Mouse (Mus musculus): ENCODE measurements at regions not wholly inside any gene's neighbourhood (a gene's known extent, or its start where the extent isn't known, plus 50 kb on each side); places are given as distances from the start of the nearest gene placed in this dataset.
A peak's percentile ranks its signal among the peaks of the same experiment; 100 is the strongest.
"Not testable (repeated sequence)": the region's sequence is repeated elsewhere in the genome, so short reads cannot be mapped to it uniquely, and the experiment has no call there.

- no peak for ATAC-seq
- no peak overlapping the region for H3K4me2 ChIP-seq (ENCODE audit: low read length)
- no peak overlapping the region for H3K27ac ChIP-seq (ENCODE audit: low read depth, low read length)
- H3K27me3 ChIP-seq (replicated peaks; ENCODE audit: control insufficient read depth, insufficient read depth, low read length) = no peaks in the 10 kb centered on the region
- no peaks in the 10 kb centered on the region for H3K4me1 ChIP-seq (ENCODE audit: control insufficient read depth, insufficient read depth, low read depth, low read length)
- no peak overlapping the region for H3K9ac ChIP-seq (ENCODE audit: low read depth, low read length)
- no peak overlapping the region for H3K4me3 ChIP-seq (ENCODE audit: low read length)
- H3K9me3 ChIP-seq (ENCODE audit: control insufficient read depth, low read length) = no peaks in the 10 kb centered on the region
- WGBS = 84% methylated on average over 5 of the region's 5 CpGs
- no peaks in the 10 kb centered on the region for H3K36me3 ChIP-seq (ENCODE audit: control insufficient read depth, insufficient read depth, low read length)
Observed at GRCm38 (mm10) chrX:94785983-94786382, 61.6 kb downstream of the Zxdb start.

GRCm38 (mm10) chrX:94788331-94788920, 64.1 kb downstream of the Zxdb start:
- 79% methylated on average over 3 of the region's 3 CpGs for WGBS
- H3K4me3 ChIP-seq (ENCODE audit: low read length) = no peak overlapping the region
- H3K9me3 ChIP-seq (ENCODE audit: control insufficient read depth, low read length) = no peaks in the 10 kb centered on the region
- no peak overlapping the region for H3K9ac ChIP-seq (ENCODE audit: low read depth, low read length)
- no peaks in the 10 kb centered on the region; the same call in 1 of the 2 replicates for H3K36me3 ChIP-seq (ENCODE audit: control insufficient read depth, insufficient read depth, low read length)
- H3K27me3 ChIP-seq (replicated peaks; ENCODE audit: control insufficient read depth, insufficient read depth, low read length) = no peaks in the 10 kb centered on the region
- no peaks in the 10 kb centered on the region for H3K4me1 ChIP-seq (ENCODE audit: control insufficient read depth, insufficient read depth, low read depth, low read length)
- no peak overlapping the region for H3K4me2 ChIP-seq (ENCODE audit: low read length)
- no peak for ATAC-seq
- H3K27ac ChIP-seq (ENCODE audit: low read depth, low read length) = no peak overlapping the region

DNA sequence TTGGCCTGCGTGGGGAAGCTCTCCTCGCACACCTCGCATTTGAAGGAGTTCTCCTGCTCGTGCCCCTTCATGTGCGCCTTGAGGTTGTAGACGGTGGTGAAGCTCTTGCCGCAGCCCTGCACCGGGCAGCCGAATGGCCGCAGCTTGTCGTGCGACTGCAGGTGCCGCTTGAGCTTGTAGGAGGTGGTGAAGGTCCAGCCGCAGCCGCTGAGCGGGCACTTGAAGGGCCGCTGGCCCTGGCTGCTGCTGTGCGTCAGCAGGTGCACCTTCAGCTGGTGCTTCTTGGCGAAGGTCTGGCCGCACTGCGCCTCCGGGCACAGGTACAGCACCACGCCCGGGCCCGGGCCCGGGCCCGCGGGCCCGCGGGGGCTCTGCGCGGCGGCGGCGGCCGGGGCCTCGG, 72.5 kb downstream of the Zxdb start:
- peak; percentile 51 for ATAC-seq
- not testable (repeated sequence) for H3K27ac ChIP-seq (ENCODE audit: low read depth, low read length); H3K27me3 ChIP-seq (replicated peaks; ENCODE audit: control insufficient read depth, insufficient read depth, low read length)

GRCm38 (mm10) chrX:94797348-94798182, 73.2 kb downstream of the Zxdb start:
- not testable (repeated sequence) for H3K36me3 ChIP-seq (ENCODE audit: control insufficient read depth, insufficient read depth, low read length); H3K4me1 ChIP-seq (ENCODE audit: control insufficient read depth, insufficient read depth, low read depth, low read length); H3K9me3 ChIP-seq (ENCODE audit: control insufficient read depth, low read length); H3K4me2 ChIP-seq (ENCODE audit: low read length); H3K27me3 ChIP-seq (replicated peaks; ENCODE audit: control insufficient read depth, insufficient read depth, low read length); H3K4me3 ChIP-seq (ENCODE audit: low read length); H3K9ac ChIP-seq (ENCODE audit: low read depth, low read length); H3K27ac ChIP-seq (ENCODE audit: low read depth, low read length)
- ATAC-seq = peak; percentile 86
- WGBS = no CpG with 5 or more reads among the region's 131 CpGs

More for the DNA sequence above, 72.5 kb downstream of the Zxdb start:
- not testable (repeated sequence) for H3K4me2 ChIP-seq (ENCODE audit: low read length); H3K9me3 ChIP-seq (ENCODE audit: control insufficient read depth, low read length); H3K4me3 ChIP-seq (ENCODE audit: low read length); H3K4me1 ChIP-seq (ENCODE audit: control insufficient read depth, insufficient read depth, low read depth, low read length); H3K9ac ChIP-seq (ENCODE audit: low read depth, low read length); H3K36me3 ChIP-seq (ENCODE audit: control insufficient read depth, insufficient read depth, low read length)
- no CpG with 5 or more reads among the region's 37 CpGs for WGBS

- peak; percentile 83 for ATAC-seq
- not testable (repeated sequence) for H3K36me3 ChIP-seq (ENCODE audit: control insufficient read depth, insufficient read depth, low read length); H3K4me3 ChIP-seq (ENCODE audit: low read length); H3K4me1 ChIP-seq (ENCODE audit: control insufficient read depth, insufficient read depth, low read depth, low read length); H3K4me2 ChIP-seq (ENCODE audit: low read length); H3K9ac ChIP-seq (ENCODE audit: low read depth, low read length); H3K27ac ChIP-seq (ENCODE audit: low read depth, low read length); H3K9me3 ChIP-seq (ENCODE audit: control insufficient read depth, low read length); H3K27me3 ChIP-seq (replicated peaks; ENCODE audit: control insufficient read depth, insufficient read depth, low read length)
- WGBS = no CpG with 5 or more reads among the region's 22 CpGs
Observed at GRCm38 (mm10) chrX:94798183-94798619, 73.8 kb downstream of the Zxdb start.

- WGBS = no CpG with 5 or more reads among the region's 3 CpGs
- H3K27me3 ChIP-seq (replicated peaks; ENCODE audit: control insufficient read depth, insufficient read depth, low read length); H3K27ac ChIP-seq (ENCODE audit: low read depth, low read length); H3K9me3 ChIP-seq (ENCODE audit: control insufficient read depth, low read length); H3K4me2 ChIP-seq (ENCODE audit: low read length); H3K36me3 ChIP-seq (ENCODE audit: control insufficient read depth, insufficient read depth, low read length); ATAC-seq; H3K4me3 ChIP-seq (ENCODE audit: low read length); H3K4me1 ChIP-seq (ENCODE audit: control insufficient read depth, insufficient read depth, low read depth, low read length); H3K9ac ChIP-seq (ENCODE audit: low read depth, low read length): not testable (repeated sequence)
Observed at GRCm38 (mm10) chrX:94812760-94813159, 88.4 kb downstream of the Zxdb start.

- H3K4me2 ChIP-seq (ENCODE audit: low read length); H3K4me3 ChIP-seq (ENCODE audit: low read length); ATAC-seq; H3K27me3 ChIP-seq (replicated peaks; ENCODE audit: control insufficient read depth, insufficient read depth, low read length); H3K27ac ChIP-seq (ENCODE audit: low read depth, low read length); H3K9ac ChIP-seq (ENCODE audit: low read depth, low read length); H3K4me1 ChIP-seq (ENCODE audit: control insufficient read depth, insufficient read depth, low read depth, low read length); H3K36me3 ChIP-seq (ENCODE audit: control insufficient read depth, insufficient read depth, low read length); H3K9me3 ChIP-seq (ENCODE audit: control insufficient read depth, low read length): not testable (repeated sequence)
- WGBS = 98% methylated on average over 5 of the region's 6 CpGs
Observed at GRCm38 (mm10) chrX:94827524-94827923, 103.2 kb downstream of the Zxdb start.

DNA sequence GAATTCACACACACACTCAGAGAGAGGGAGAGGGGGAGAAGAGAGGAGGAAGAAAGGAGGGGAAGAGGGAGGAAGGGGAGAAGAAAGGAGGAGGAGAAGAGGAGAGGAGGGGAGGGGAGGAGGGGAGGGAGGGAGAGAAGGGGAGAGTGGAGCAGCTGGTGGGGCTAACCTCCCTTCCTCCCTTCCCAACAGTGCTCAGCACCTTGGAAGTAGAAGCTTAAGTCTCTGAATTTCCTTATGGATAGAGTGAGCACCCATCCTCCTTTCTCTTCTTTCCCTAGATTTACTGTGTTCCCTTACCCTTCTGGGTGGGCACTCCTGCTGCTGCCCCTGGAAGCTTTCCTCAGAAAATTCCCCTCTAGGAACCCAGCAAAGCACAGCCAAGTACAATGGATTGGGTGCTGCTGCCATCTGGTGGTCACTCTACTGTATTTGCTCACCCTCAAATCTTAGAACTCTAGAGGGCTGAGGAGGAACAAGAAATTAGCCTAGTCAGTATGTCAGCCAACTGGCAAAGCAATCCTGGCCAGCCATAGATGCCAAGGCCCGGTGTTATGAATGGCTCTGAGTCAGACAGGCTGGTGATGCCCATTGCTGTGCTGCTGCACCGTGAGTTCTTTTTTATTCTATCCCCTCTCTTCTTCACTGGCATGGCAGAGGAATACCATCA, 119.9 kb downstream of the Zxdb start:
- H3K27me3 ChIP-seq (replicated peaks; ENCODE audit: control insufficient read depth, insufficient read depth, low read length); H3K36me3 ChIP-seq (ENCODE audit: control insufficient read depth, insufficient read depth, low read length); H3K9ac ChIP-seq (ENCODE audit: low read depth, low read length); H3K9me3 ChIP-seq (ENCODE audit: control insufficient read depth, low read length); H3K4me1 ChIP-seq (ENCODE audit: control insufficient read depth, insufficient read depth, low read depth, low read length); H3K4me3 ChIP-seq (ENCODE audit: low read length); H3K4me2 ChIP-seq (ENCODE audit: low read length); H3K27ac ChIP-seq (ENCODE audit: low read depth, low read length): not testable (repeated sequence)
- ATAC-seq = peak; percentile 94
- WGBS = 29% methylated on average over 2 of the region's 2 CpGs

GRCm38 (mm10) chrX:94849549-94849948, 125.2 kb downstream of the Zxdb start:
- H3K4me3 ChIP-seq (ENCODE audit: low read length); H3K27ac ChIP-seq (ENCODE audit: low read depth, low read length); ATAC-seq; H3K4me1 ChIP-seq (ENCODE audit: control insufficient read depth, insufficient read depth, low read depth, low read length); H3K9ac ChIP-seq (ENCODE audit: low read depth, low read length); H3K27me3 ChIP-seq (replicated peaks; ENCODE audit: control insufficient read depth, insufficient read depth, low read length); H3K36me3 ChIP-seq (ENCODE audit: control insufficient read depth, insufficient read depth, low read length); H3K4me2 ChIP-seq (ENCODE audit: low read length); H3K9me3 ChIP-seq (ENCODE audit: control insufficient read depth, low read length): not testable (repeated sequence)
- WGBS = no CpG with 5 or more reads among the region's 3 CpGs

Data from hindbrain, embryonic 16.5 days (tissue).